Mouse (Mus musculus) hindbrain, embryonic 15.5 days (tissue): Measurements from ENCODE around the gene Trp53tg5. TPM values are rescaled to one million over a fixed set of nuclear protein-coding genes. Genes with fewer than 3 reads are reported as not detected.

ENCODE experiments used
- ATAC-seq: fragments of 200-750 bp; cut with Nextera tagmentation; 2 replicates; pipeline ENCODE4 v1.8.0; 2017; ENCODE audit warnings: low read depth, moderate number of reproducible peaks, moderate TSS enrichment; ENCODE audit not compliant: low FRiP score
- H3K27ac ChIP-seq: fragments of 300-500 bp; sonication (generic); replicated peaks from 2 replicates; pipeline ENCODE4 v1.5.1; 2015; ENCODE audit warnings: mild to moderate bottlenecking, inconsistent platforms
- H3K27me3 ChIP-seq: fragments of 300-500 bp; sonication (generic); 2 replicates; pipeline ENCODE4 v1.6.1; 2015; ENCODE audit warnings: control low read depth, inconsistent platforms
- H3K36me3 ChIP-seq: fragments of 300-500 bp; sonication (generic); 2 replicates; pipeline ENCODE4 v1.6.1; 2015; ENCODE audit warnings: control low read depth, inconsistent platforms
- H3K4me1 ChIP-seq: fragments of 300-500 bp; sonication (generic); replicated peaks from 2 replicates; pipeline ENCODE4 v1.6.1; 2015; ENCODE audit warnings: control low read depth, inconsistent platforms
- H3K4me2 ChIP-seq: fragments of 300-500 bp; sonication (generic); 2 replicates; pipeline ENCODE4 v1.6.1; 2015; ENCODE audit warnings: moderate library complexity, mild to moderate bottlenecking, inconsistent platforms
- H3K4me3 ChIP-seq: fragments of 300-500 bp; sonication (generic); 2 replicates; pipeline ENCODE4 v1.5.1; 2015; ENCODE audit warnings: mild to moderate bottlenecking, inconsistent platforms
- H3K9ac ChIP-seq: fragments of 300-500 bp; sonication (generic); 2 replicates; pipeline ENCODE4 v1.6.1; 2015; ENCODE audit warnings: inconsistent platforms
- H3K9me3 ChIP-seq: fragments of 300-500 bp; sonication (generic); 2 replicates; pipeline ENCODE4 v1.6.1; 2016; ENCODE audit warnings: control low read depth, inconsistent platforms
- WGBS: fragments of 180-500 bp; shearing (Covaris S2); methylation state at CpG from one replicate; pipeline ENCODE4 v1.1.7; 2015; 5-methylcytosine and 5-hydroxymethylcytosine counted together
- polyA plus RNA-seq: library from polyadenylated mRNA; unstranded; fragments of >200 nt; fragmentation: Nextera tagmentation; extraction: Ambion mirVana; gene quantifications from 2 replicates; pipeline ENCODE4 v1.2.1, GENCODE M21; 2015

The Trp53tg5 gene
- polyA plus RNA-seq, result not detected in 2 replicates

- Histone ChIP-seq H3K9ac (no peak within 1 kb of the TSS), H3K4me2 (no peak within 1 kb of the TSS), H3K9me3 (no peaks in the 10 kb centered on the region), H3K27ac (no peak within 1 kb of the TSS), H3K27me3 (no peaks in the 10 kb centered on the region), H3K4me1 (no peaks in the 10 kb centered on the region), H3K36me3 (peaks cover 34% of the 10 kb centered on the region), H3K4me3 (no peak within 1 kb of the TSS)
- ATAC-seq, result no peak
- WGBS, result 81% methylated on average over 6 of the region's 6 CpGs
Observed at GRCm38 (mm10) chr2:164473624-164474023, at the start of gene Trp53tg5. Gene Trp53tg5, minus strand, starts transcription at chr2:164473724.

- Histone ChIP-seq H3K4me2 (no peak overlapping the region), H3K36me3 (no peaks in the 10 kb centered on the region), H3K4me3 (no peak overlapping the region), H3K27me3 (no peaks in the 10 kb centered on the region), H3K4me1 (no peaks in the 10 kb centered on the region), H3K27ac (no peak overlapping the region), H3K9ac (no peak overlapping the region), H3K9me3 (no peaks in the 10 kb centered on the region)
- no peak for ATAC-seq
- 40% methylated on average over 8 of the region's 8 CpGs for WGBS
Observed at GRCm38 (mm10) chr2:164522280-164522679, 48.8 kb upstream of the Trp53tg5 start.

GRCm38 (mm10) chr2:164521841-164522240, 48.3 kb upstream of the Trp53tg5 start:
- Histone ChIP-seq H3K27ac (no peak overlapping the region), H3K4me3 (no peak overlapping the region), H3K4me1 (no peaks in the 10 kb centered on the region), H3K27me3 (no peaks in the 10 kb centered on the region), H3K4me2 (no peak overlapping the region), H3K9ac (no peak overlapping the region), H3K9me3 (no peaks in the 10 kb centered on the region), H3K36me3 (no peaks in the 10 kb centered on the region)
- ATAC-seq, result no peak
- 23% methylated on average over 11 of the region's 11 CpGs for WGBS

GRCm38 (mm10) chr2:164520782-164521181, 47.3 kb upstream of the Trp53tg5 start:
- H3K27ac ChIP-seq, result no peak overlapping the region
- no peak overlapping the region for H3K9ac ChIP-seq
- no peaks in the 10 kb centered on the region for H3K9me3 ChIP-seq
- H3K4me2 ChIP-seq, result no peak overlapping the region
- 15% methylated on average over 3 of the region's 3 CpGs for WGBS
- ATAC-seq, result no peak
- H3K4me1 ChIP-seq, result no peaks in the 10 kb centered on the region
- H3K4me3 ChIP-seq, result no peak overlapping the region
- no peaks in the 10 kb centered on the region for H3K27me3 ChIP-seq
- H3K36me3 ChIP-seq, result no peaks in the 10 kb centered on the region

GRCm38 (mm10) chr2:164519171-164519526, 45.6 kb upstream of the Trp53tg5 start:
- Histone ChIP-seq H3K36me3 (no peaks in the 10 kb centered on the region), H3K27me3 (no peaks in the 10 kb centered on the region), H3K4me3 (no peak overlapping the region), H3K4me2 (no peak overlapping the region), H3K4me1 (no peaks in the 10 kb centered on the region), H3K9ac (no peak overlapping the region), H3K27ac (no peak overlapping the region), H3K9me3 (no peaks in the 10 kb centered on the region)
- WGBS, result 82% methylated on average over 6 of the region's 6 CpGs
- ATAC-seq, result no peak

- no peaks in the 10 kb centered on the region for H3K36me3 ChIP-seq
- no peak overlapping the region for H3K27ac ChIP-seq
- no peaks in the 10 kb centered on the region for H3K27me3 ChIP-seq
- H3K4me1 ChIP-seq, result no peaks in the 10 kb centered on the region
- H3K9me3 ChIP-seq, result no peaks in the 10 kb centered on the region
- 60% methylated on average over 11 of the region's 11 CpGs for WGBS
- no peak for ATAC-seq
- no peak overlapping the region for H3K4me2 ChIP-seq
- no peak overlapping the region for H3K9ac ChIP-seq
- H3K4me3 ChIP-seq, result no peak overlapping the region
Observed at GRCm38 (mm10) chr2:164518266-164519170, 45.0 kb upstream of the Trp53tg5 start.

- H3K27me3 ChIP-seq, result no peaks in the 10 kb centered on the region
- no peaks in the 10 kb centered on the region for H3K36me3 ChIP-seq
- no peak overlapping the region for H3K4me2 ChIP-seq
- no peak overlapping the region for H3K4me3 ChIP-seq
- H3K9me3 ChIP-seq, result no peaks in the 10 kb centered on the region
- 29% methylated on average over 10 of the region's 10 CpGs for WGBS
- no peaks in the 10 kb centered on the region for H3K4me1 ChIP-seq
- ATAC-seq, result no peak
- no peak overlapping the region for H3K9ac ChIP-seq
- no peak overlapping the region for H3K27ac ChIP-seq
Observed at GRCm38 (mm10) chr2:164517485-164518221, 44.1 kb upstream of the Trp53tg5 start.

GRCm38 (mm10) chr2:164516592-164516991, 43.1 kb upstream of the Trp53tg5 start:
- Histone ChIP-seq H3K27ac (no peak overlapping the region), H3K9ac (no peak overlapping the region), H3K4me3 (no peak overlapping the region), H3K9me3 (no peaks in the 10 kb centered on the region), H3K4me2 (no peak overlapping the region), H3K27me3 (no peaks in the 10 kb centered on the region), H3K4me1 (no peaks in the 10 kb centered on the region), H3K36me3 (no peaks in the 10 kb centered on the region)
- no peak for ATAC-seq
- 83% methylated on average over 11 of the region's 11 CpGs for whole genome bisulfite sequencing

GRCm38 (mm10) chr2:164515897-164516296, 42.4 kb upstream of the Trp53tg5 start:
- no peaks in the 10 kb centered on the region for H3K27me3 ChIP-seq
- H3K9ac ChIP-seq, result no peak overlapping the region
- no peak for ATAC-seq
- no peak overlapping the region for H3K4me3 ChIP-seq
- H3K9me3 ChIP-seq, result no peaks in the 10 kb centered on the region
- no peaks in the 10 kb centered on the region for H3K36me3 ChIP-seq
- H3K4me2 ChIP-seq, result no peak overlapping the region
- H3K4me1 ChIP-seq, result no peaks in the 10 kb centered on the region
- no peak overlapping the region for H3K27ac ChIP-seq
- whole genome bisulfite sequencing, result 77% methylated on average over 9 of the region's 9 CpGs

- Histone ChIP-seq H3K9me3 (no peaks in the 10 kb centered on the region), H3K27me3 (no peaks in the 10 kb centered on the region), H3K4me2 (no peak overlapping the region), H3K4me1 (no peaks in the 10 kb centered on the region), H3K4me3 (no peak overlapping the region), H3K36me3 (no peaks in the 10 kb centered on the region), H3K27ac (no peak overlapping the region), H3K9ac (no peak overlapping the region)
- ATAC-seq, result no peak
- WGBS, result 81% methylated on average over 3 of the region's 3 CpGs
Observed at GRCm38 (mm10) chr2:164514916-164515315, 41.4 kb upstream of the Trp53tg5 start.

GRCm38 (mm10) chr2:164513389-164513788, 39.9 kb upstream of the Trp53tg5 start:
- no peaks in the 10 kb centered on the region for H3K27me3 ChIP-seq
- H3K9ac ChIP-seq, result no peak overlapping the region
- no peak overlapping the region for H3K27ac ChIP-seq
- H3K36me3 ChIP-seq, result no peaks in the 10 kb centered on the region
- no peak overlapping the region for H3K4me3 ChIP-seq
- no peak overlapping the region for H3K4me2 ChIP-seq
- WGBS, result 72% methylated on average over 8 of the region's 8 CpGs
- no peak for ATAC-seq
- no peaks in the 10 kb centered on the region for H3K4me1 ChIP-seq
- no peaks in the 10 kb centered on the region for H3K9me3 ChIP-seq

GRCm38 (mm10) chr2:164512121-164512909, 38.8 kb upstream of the Trp53tg5 start:
- H3K27ac ChIP-seq, result no peak overlapping the region
- no peaks in the 10 kb centered on the region for H3K9me3 ChIP-seq
- no peaks in the 10 kb centered on the region for H3K4me1 ChIP-seq
- H3K36me3 ChIP-seq, result no peaks in the 10 kb centered on the region
- no peaks in the 10 kb centered on the region for H3K27me3 ChIP-seq
- no peak overlapping the region for H3K4me3 ChIP-seq
- H3K9ac ChIP-seq, result no peak overlapping the region
- no peak overlapping the region for H3K4me2 ChIP-seq
- no peak for ATAC-seq
- WGBS, result 77% methylated on average over 11 of the region's 14 CpGs
